Mouse (Mus musculus) E14TG2a.4 (cell line): ENCODE measurements around the gene Cnih4.

Experiments used
- CTCF ChIP-seq: conservative IDR thresholded peaks from 2 replicates; pipeline ENCODE4 v1.5.1; 2014; ENCODE audit warnings: low read length
- POU5F1 ChIP-seq: IDR thresholded peaks from 2 replicates; pipeline ENCODE4 v1.6.1; 2014; ENCODE audit warnings: low read length, borderline replicate concordance

- TF ChIP-seq CTCF (no peak), POU5F1 (no peak)
These were observed 6.5 kb downstream of the Cnih4 start for GRCm38 (mm10) chr1:181150827-181151534.
